Mouse (Mus musculus) heart, adult 8-10 months (tissue): ENCODE data around the gene Sec24c. TPM values are rescaled to one million over a fixed set of nuclear protein-coding genes. Genes with fewer than 3 reads are reported as not detected.

Experiments
- DNase-seq: peaks from one replicate; pipeline ENCODE4 v3.0.0; 2022; ENCODE audit warnings: low spot score
- microRNA-seq: library from miRNA; unstranded; fragments of <30 nt; microRNA quantifications from one replicate; pipeline ENCODE4 v1.2.0, GENCODE M21; 2022
- total RNA-seq, 4 experiments: library from RNA; stranded (reverse); gene quantifications; 2 replicates each; pipeline ENCODE4 v1.2.4; 2022

Gene Sec24c
- total RNA-seq, 4 experiments from 2014 or later = 97.9 to 110 (median 103) TPM

DNA sequence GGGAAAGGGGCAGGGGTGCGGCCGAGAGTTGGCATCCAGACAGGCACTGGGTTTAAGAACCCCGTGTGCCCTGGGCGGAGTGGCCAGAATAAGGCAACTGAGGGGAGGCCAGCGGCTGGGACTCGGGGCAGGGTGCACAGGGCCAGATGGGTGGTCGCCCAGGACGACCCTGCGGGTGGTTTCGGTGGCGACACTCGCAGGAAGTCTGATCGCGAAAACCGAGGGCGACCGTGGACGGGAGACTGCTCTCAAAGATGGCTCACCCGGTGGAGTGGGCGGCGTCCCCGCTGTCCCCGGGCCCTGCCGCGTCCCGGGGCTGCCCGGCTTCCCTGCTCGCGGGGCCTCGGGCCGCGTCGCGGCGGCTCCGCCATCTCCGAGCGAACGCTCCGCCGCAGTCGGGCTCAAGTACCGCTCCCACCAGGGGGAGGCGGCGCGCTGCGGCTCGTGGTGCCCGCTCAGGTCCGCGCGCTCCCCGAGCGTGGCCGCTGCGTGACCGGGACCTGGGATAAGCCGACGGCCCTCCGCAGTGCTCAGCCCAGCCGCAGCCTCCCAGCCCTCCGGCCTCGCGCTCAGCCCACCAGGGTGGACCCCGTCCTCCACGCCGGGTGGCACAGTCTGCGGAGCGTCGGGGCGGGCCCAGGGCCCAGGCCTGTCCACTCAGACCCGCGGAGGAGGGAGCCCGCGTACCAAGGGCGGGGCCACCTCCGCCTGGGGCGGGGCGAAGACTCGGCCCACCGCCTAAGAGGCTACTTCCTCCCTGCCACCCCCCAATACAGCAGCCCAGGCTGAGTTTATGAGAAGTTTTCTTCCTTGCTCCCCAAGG, 60.1 kb downstream of the Sec24c start, which contains the start of gene Ndst2:
Gene Ndst2 (minus strand): TSS at position 611 of the 823 bp plus-strand sequence.
- DNase-seq = peak; percentile 84

DNA sequence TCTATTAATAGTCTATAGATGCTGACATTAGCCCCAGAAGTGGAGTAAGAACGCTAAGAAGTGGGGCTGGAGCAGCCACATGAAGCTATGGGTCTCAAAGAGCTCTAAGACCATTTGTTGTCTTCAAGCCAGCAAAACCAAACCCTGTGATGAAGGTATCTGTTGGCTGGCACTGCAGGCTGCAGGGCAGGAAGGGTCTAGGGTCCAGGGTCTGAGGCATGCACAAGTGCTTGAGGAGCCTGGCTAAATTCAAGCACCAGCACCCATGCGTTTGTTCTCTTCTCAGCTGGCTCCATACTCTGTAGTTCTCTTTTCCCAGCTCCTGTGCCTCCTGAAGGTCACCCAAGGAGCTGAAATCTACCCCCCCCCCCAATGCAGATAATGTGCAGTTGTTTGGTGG, 60.9 kb downstream of the Sec24c start:
- no peak for DNase-seq

DNA sequence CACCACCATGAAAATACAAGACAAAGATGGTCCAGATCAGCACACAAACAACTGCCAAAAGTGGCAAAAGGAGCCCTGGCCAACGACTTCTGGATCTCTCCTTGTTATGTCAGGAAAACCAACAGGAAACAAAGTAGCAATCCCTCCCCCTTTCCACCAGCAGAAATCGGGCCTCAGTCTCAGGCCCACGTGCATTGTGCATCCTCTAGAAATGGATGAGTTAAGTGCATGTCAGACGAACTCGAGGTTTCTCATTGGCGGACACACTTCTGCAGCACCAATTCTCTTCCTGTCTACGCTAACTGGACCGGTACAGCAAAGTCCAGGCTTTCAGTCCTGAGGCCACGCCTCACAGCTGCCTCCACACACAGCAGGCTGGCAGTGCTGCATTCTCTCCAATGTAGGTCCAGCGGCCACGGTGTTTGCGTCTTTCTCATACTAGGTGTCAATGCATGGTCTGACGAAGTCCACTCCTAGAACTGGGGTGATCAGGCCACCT, 61.8 kb downstream of the Sec24c start:
- DNase-seq = no peak

DNA sequence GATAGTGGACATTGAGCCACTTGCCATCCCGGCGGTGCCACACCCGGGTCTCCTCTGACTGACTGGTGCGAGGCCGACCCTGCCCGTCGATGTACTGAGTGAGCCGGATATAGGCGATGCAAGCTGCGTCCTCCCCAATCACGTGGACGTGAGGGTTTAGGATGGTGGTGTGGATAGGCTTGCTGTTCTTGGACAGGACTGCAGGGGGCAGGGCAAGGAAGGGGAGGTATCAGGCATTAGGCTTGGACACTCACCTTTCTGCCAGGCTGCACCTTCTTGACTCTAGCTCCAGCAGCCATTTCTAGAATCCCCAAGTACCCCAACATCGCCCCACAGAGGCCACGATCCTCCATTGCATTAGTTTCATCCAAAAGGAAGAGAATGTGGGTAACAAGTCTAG, 63.2 kb downstream of the Sec24c start:
- DNase-seq = peak; percentile 47

DNA sequence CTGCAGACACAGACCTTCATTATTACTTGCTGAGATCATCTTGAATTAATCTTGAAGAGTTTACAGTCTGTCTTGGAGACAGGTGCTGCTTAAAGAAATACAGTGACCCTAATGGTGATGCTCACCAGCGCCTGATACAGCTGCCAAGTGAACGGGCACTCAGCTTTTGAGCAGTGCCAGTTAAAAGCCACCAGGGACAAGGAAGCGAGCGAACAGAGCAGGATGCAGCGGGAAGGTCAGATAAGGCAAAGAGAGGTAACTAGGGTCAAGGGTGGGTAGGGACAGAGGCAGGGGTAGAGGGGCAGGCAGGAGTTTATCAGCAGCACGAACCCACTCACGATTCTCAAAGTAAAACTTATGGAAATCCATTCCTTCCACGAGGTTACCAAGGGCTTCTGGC, 64.4 kb downstream of the Sec24c start:
- DNase-seq = no peak

DNA sequence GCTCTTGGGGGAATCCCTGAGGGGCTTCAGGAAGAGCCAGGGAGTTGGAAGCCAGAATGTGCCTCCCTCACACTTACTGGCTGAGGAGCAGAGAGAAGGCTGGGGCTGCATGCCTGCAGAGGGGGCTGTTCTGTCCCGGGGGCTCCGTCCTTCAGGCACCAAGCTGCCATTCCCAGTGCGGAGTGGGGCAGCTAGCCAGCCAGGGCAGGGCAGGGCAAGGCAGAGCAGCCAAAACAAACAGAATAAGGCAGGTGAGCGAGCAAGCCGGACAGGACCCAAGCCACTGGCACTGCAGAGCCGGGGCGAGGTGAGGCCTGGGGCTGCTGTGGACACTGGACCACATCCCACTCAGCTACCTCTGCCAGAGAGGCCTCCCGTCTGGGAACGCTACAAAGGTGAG, 67.2 kb downstream of the Sec24c start:
- no peak for DNase-seq

DNA sequence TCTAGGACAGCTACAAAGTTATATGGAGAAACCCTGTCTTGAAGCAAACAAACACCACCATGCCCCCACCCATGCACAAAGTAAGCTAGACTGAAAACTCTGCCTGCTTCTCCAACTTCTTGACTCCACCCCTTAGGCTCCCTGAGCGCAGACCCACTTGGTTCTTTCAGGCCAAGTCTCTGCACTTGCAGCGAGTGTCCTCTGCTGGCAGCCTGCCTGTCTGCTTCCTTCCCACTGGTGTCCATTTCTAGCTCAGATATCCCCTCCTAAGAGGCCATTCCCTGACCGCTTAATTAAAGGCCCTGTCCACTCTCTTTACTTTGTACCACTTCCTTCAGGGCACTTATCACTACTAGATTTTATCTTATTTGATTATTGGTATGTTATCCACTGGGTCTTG, 69.5 kb downstream of the Sec24c start:
- no peak for DNase-seq

Small RNA genes lying within 50 kb of the gene (microRNA-seq; reads per million reads assigned to microRNA genes)
- 0.84 reads per million for gene Mir6946

Other genes with a start within 250 kb of the Sec24c start
- gene Cfap70, start 222.1 kb upstream of the Sec24c start, total RNA-seq = not detected
- 10 to 100 TPM; 49.3 to 61.6 (median 56.0) TPM for gene Anxa7, start 194.2 kb upstream of the Sec24c start, total RNA-seq
- gene Mss51, start 177.4 kb upstream of the Sec24c start, total RNA-seq = under 1 TPM; 0.31 to 0.65 (median 0.38) TPM
- 10 to 100 TPM; 64.5 to 69.8 (median 69.3) TPM for gene Ppp3cb, start 127.7 kb upstream of the Sec24c start, total RNA-seq
- gene Usp54, start 33.2 kb upstream of the Sec24c start, total RNA-seq = 10 to 100 TPM; 11.3 to 26.0 (median 18.6) TPM
- 1 to 10 TPM; 1.1 to 1.6 (median 1.4) TPM for gene Myoz1, start 17.8 kb upstream of the Sec24c start, total RNA-seq
- 100 to 1,000 TPM; 120 to 148 (median 126) TPM for gene Synpo2l, start 6.0 kb upstream of the Sec24c start, total RNA-seq
- gene Fut11, start 20.7 kb downstream of the Sec24c start, total RNA-seq = 1 to 10 TPM; 4.2 to 4.9 (median 4.6) TPM
- 100 to 1,000 TPM; 110 to 126 (median 118) TPM for gene Chchd1, start 28.7 kb downstream of the Sec24c start, total RNA-seq
- 10 to 100 TPM; 38.7 to 47.0 (median 43.1) TPM for gene Zswim8, start 33.2 kb downstream of the Sec24c start, total RNA-seq
- gene Ndst2, start 60.3 kb downstream of the Sec24c start, total RNA-seq = 10 to 100 TPM in 1 of 4 experiments, 1 to 10 TPM in 3; 7.1 to 10.6 (median 9.9) TPM
- gene Camk2g, start 119.8 kb downstream of the Sec24c start, total RNA-seq = 10 to 100 TPM; 47.2 to 73.5 (median 58.4) TPM
- 1 to 10 TPM; 4.9 to 7.7 (median 5.6) TPM for gene Plau, start 162.4 kb downstream of the Sec24c start, total RNA-seq